Mouse (Mus musculus) MEL (cell line): Measurements from ENCODE around the gene Rxrb. TPM values are rescaled to one million over a fixed set of nuclear protein-coding genes. Genes with fewer than 3 reads are reported as not detected.

Experiments used
- DNase-seq: peaks from one replicate; pipeline ENCODE4 v3.0.0; 2011; ENCODE audit warnings: low read depth, low spot score
- H3K27ac ChIP-seq: 2 replicates; pipeline ENCODE4 v1.5.1; 2012; ENCODE audit warnings: low read depth, mild to moderate bottlenecking, control low read depth, low read length, moderate library complexity; ENCODE audit not compliant: control insufficient read depth
- H3K27me3 ChIP-seq, 2 experiments: fragments of 150-350 bp in 1 of 2; sonication (generic) in 1 of 2; 2 replicates each; pipeline ENCODE4 v1.6.1; 2012; ENCODE audit warnings: low read length in 2 of 2, mild to moderate bottlenecking in 2 of 2, improper control_type of control experiment in 1 of 2, moderate library complexity in 1 of 2; ENCODE audit not compliant: insufficient read depth in 2 of 2, control insufficient read depth in 1 of 2
- H3K36me3 ChIP-seq, 2 experiments: 2 replicates each; pipeline ENCODE4 v1.6.1; 2012 to 2014; ENCODE audit warnings: low read length in 2 of 2, improper control_type of control experiment in 1 of 2, inconsistent platforms in 1 of 2, mild to moderate bottlenecking in 1 of 2; ENCODE audit not compliant: insufficient read depth in 2 of 2, control insufficient read depth in 1 of 2
- H3K4me1 ChIP-seq, 2 experiments: fragments of 150-350 bp in 1 of 2; sonication (generic) in 1 of 2; 2 replicates each; pipeline ENCODE4 v1.6.1; 2012; ENCODE audit warnings: low read length in 2 of 2, improper control_type of control experiment in 1 of 2, mild to moderate bottlenecking in 1 of 2; ENCODE audit not compliant: insufficient read depth in 2 of 2, control insufficient read depth in 1 of 2
- H3K4me3 ChIP-seq, 2 experiments: fragments of 150-350 bp in 1 of 2; sonication (generic) in 1 of 2; 2 replicates each; pipeline ENCODE4 v1.5.1; 2012; ENCODE audit warnings: low read depth in 2 of 2, low read length in 2 of 2, mild to moderate bottlenecking in 2 of 2, moderate library complexity in 2 of 2, control low read depth in 1 of 2, improper control_type of control experiment in 1 of 2; ENCODE audit not compliant: control insufficient read depth in 1 of 2, insufficient read depth in 1 of 2
- H3K79me2 ChIP-seq: 2 replicates; pipeline ENCODE4 v1.6.1; 2012; ENCODE audit warnings: mild to moderate bottlenecking, low read length, moderate library complexity; ENCODE audit not compliant: control insufficient read depth, poor library complexity, insufficient read depth
- H3K9ac ChIP-seq: 2 replicates; pipeline ENCODE4 v1.6.1; 2012; ENCODE audit warnings: low read depth, mild to moderate bottlenecking, control low read depth, low read length, moderate library complexity; ENCODE audit not compliant: control insufficient read depth, poor library complexity, severe bottlenecking
- H3K9me3 ChIP-seq: fragments of 150-350 bp; sonication (generic); replicated peaks from 2 replicates; pipeline ENCODE4 v1.6.1; 2012; ENCODE audit warnings: mild to moderate bottlenecking, low read length, improper control_type of control experiment, moderate library complexity; ENCODE audit not compliant: insufficient read depth
- BHLHE40 ChIP-seq: IDR thresholded peaks from 2 replicates; pipeline ENCODE4 v1.6.1; 2012; ENCODE audit warnings: low read depth, mild to moderate bottlenecking, inconsistent platforms, low read length, improper control_type of control experiment, borderline replicate concordance
- CHD1 ChIP-seq: IDR thresholded peaks from 2 replicates; pipeline ENCODE4 v1.6.1; 2012; ENCODE audit warnings: low read depth, mild to moderate bottlenecking, inconsistent platforms, low read length, improper control_type of control experiment
- CHD2 ChIP-seq: IDR thresholded peaks from 2 replicates; pipeline ENCODE4 v1.6.1; 2011; ENCODE audit warnings: low read length, improper control_type of control experiment
- E2F4 ChIP-seq: IDR thresholded peaks from 2 replicates; pipeline ENCODE4 v1.6.1; 2011; ENCODE audit warnings: low read depth, low read length, improper control_type of control experiment, borderline replicate concordance
- ELF1 ChIP-seq: IDR thresholded peaks from 2 replicates; pipeline ENCODE4 v1.6.1; 2014; ENCODE audit warnings: low read depth, mild to moderate bottlenecking, inconsistent platforms, low read length, improper control_type of control experiment, moderate library complexity
- ETS1 ChIP-seq: IDR thresholded peaks from 2 replicates; pipeline ENCODE4 v1.6.1; 2012; ENCODE audit warnings: low read depth, mild to moderate bottlenecking, inconsistent platforms, low read length, improper control_type of control experiment, moderate library complexity
- GATA1 ChIP-seq: IDR thresholded peaks from 2 replicates; pipeline ENCODE4 v1.6.1; 2011; ENCODE audit warnings: low read depth, low read length, improper control_type of control experiment
- MYB ChIP-seq: IDR thresholded peaks from 2 replicates; pipeline ENCODE4 v1.6.1; 2011; ENCODE audit warnings: mild to moderate bottlenecking, low read depth, low read length, improper control_type of control experiment
- POLR2A ChIP-seq, 2 experiments: IDR thresholded peaks; 2 replicates each; pipeline ENCODE4 v1.6.1; 2011 to 2012; ENCODE audit warnings: low read length in 2 of 2, mild to moderate bottlenecking in 2 of 2, control low read depth in 1 of 2, improper control_type of control experiment in 1 of 2, low read depth in 1 of 2, moderate library complexity in 1 of 2; ENCODE audit not compliant: control insufficient read depth in 1 of 2, insufficient read depth in 1 of 2, poor library complexity in 1 of 2
- POLR2AphosphoS5 ChIP-seq: IDR thresholded peaks from 2 replicates; pipeline ENCODE4 v1.6.1; 2012; ENCODE audit warnings: low read depth, borderline replicate concordance, mild to moderate bottlenecking, inconsistent platforms, low read length, moderate library complexity, mixed read lengths
- RCOR1 ChIP-seq: IDR thresholded peaks from 2 replicates; pipeline ENCODE4 v1.6.1; 2012; ENCODE audit warnings: low read depth, mild to moderate bottlenecking, inconsistent platforms, low read length, improper control_type of control experiment
- SIN3A ChIP-seq: IDR thresholded peaks from 2 replicates; pipeline ENCODE4 v1.6.1; 2012; ENCODE audit warnings: low read length, improper control_type of control experiment, inconsistent platforms
- SMC3 ChIP-seq: IDR thresholded peaks from 2 replicates; pipeline ENCODE4 v1.6.1; 2011; ENCODE audit warnings: low read depth, low read length, improper control_type of control experiment
- TAL1 ChIP-seq: IDR thresholded peaks from 2 replicates; pipeline ENCODE4 v1.6.1; 2012; ENCODE audit warnings: mild to moderate bottlenecking, inconsistent platforms, low read length, moderate library complexity, mixed read lengths
- UBTF ChIP-seq: IDR thresholded peaks from 2 replicates; pipeline ENCODE4 v1.6.1; 2012; ENCODE audit warnings: low read depth, mild to moderate bottlenecking, inconsistent platforms, low read length, improper control_type of control experiment, moderate library complexity, borderline replicate concordance; ENCODE audit not compliant: insufficient read depth
- USF1 ChIP-seq: IDR thresholded peaks from 2 replicates; pipeline ENCODE4 v1.6.1; 2014; ENCODE audit warnings: low read depth, mild to moderate bottlenecking, inconsistent platforms, low read length, improper control_type of control experiment, moderate library complexity
- USF2 ChIP-seq, 2 experiments: IDR thresholded peaks; 2 replicates each; pipeline ENCODE4 v1.6.1; 2011 to 2012; ENCODE audit warnings: improper control_type of control experiment in 2 of 2, low read length in 2 of 2, borderline replicate concordance in 1 of 2, inconsistent platforms in 1 of 2, low read depth in 1 of 2, mild to moderate bottlenecking in 1 of 2; ENCODE audit not compliant: insufficient read depth in 1 of 2
- ZC3H11A ChIP-seq: IDR thresholded peaks from 2 replicates; pipeline ENCODE4 v1.6.1; 2012; ENCODE audit warnings: low read depth, mild to moderate bottlenecking, inconsistent platforms, low read length, improper control_type of control experiment
- ZMIZ1 ChIP-seq: IDR thresholded peaks from 2 replicates; pipeline ENCODE4 v1.6.1; 2012; ENCODE audit warnings: low read depth, mild to moderate bottlenecking, inconsistent platforms, low read length, improper control_type of control experiment, moderate library complexity
- ZNF384 ChIP-seq: IDR thresholded peaks from 2 replicates; pipeline ENCODE4 v1.6.1; 2012; ENCODE audit warnings: low read depth, mild to moderate bottlenecking, inconsistent platforms, low read length, improper control_type of control experiment
- polyA plus RNA-seq, 2 experiments: library from polyadenylated mRNA; stranded (reverse) in 1 of 2; unstranded in 1 of 2; fragments of >175 nt in 1 of 2; fragments of >200 nt in 1 of 2; gene quantifications; 2 replicates each; pipeline versions ENCODE4 v1.2.1 to v1.2.4; 2012; ENCODE audit warnings: low replicate concordance in 2 of 2, low read depth in 1 of 2; ENCODE audit not compliant: insufficient read length in 2 of 2, insufficient read depth in 1 of 2, missing spikeins in 1 of 2
- total RNA-seq: library from RNA; depleted of rRNA; stranded (reverse); fragments of 300-350 nt; gene quantifications from 2 replicates; pipeline ENCODE4 v1.2.3, GENCODE M21; 2012

Rxrb gene
- total and polyA plus RNA-seq, 3 experiments = 37.6 to 63.4 TPM; not detected in 1

DNA sequence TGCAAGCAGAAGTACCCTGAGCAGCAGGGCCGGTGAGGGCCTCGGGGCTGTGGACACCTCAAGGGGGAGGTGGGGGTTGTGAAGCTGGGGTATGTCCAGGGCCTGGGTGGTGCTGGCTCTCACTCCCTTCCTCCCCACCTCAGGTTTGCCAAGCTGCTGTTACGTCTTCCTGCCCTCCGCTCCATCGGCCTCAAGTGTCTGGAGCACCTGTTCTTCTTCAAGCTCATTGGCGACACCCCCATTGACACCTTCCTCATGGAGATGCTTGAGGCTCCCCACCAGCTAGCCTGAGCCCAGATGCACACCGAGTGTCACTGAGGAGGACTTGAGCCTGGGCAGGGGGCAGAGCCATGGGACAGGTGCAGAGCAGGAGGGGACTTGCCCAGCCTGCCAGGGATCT lies 5.6 kb downstream of the Rxrb start:
- DNase-seq = no peak
- peaks cover 2 to 6% of the 10 kb centered on the region in 2 experiments; a peak in 3 of 4 replicates for H3K36me3 ChIP-seq
- peaks cover 15% of the 10 kb centered on the region for H3K79me2 ChIP-seq
- TF ChIP-seq ZNF384 (no peak), USF2 (IDR thresholded peaks at IDR 0.05; ENCODE audit: borderline replicate concordance in 1 of 2, insufficient read depth in 1 of 2, low read depth in 1 of 2, low read length in 2 of 2) (no peak), POLR2A (IDR thresholded peaks at IDR 0.05; ENCODE audit: control insufficient read depth in 1 of 2, insufficient read depth in 1 of 2, low read depth in 1 of 2, low read length in 2 of 2, poor library complexity in 1 of 2) (no peak), UBTF (no peak), POLR2AphosphoS5 (no peak), BHLHE40 (no peak), USF1 (no peak), ZC3H11A (no peak), CHD2 (no peak), ZMIZ1 (no peak), MYB (no peak), ELF1 (no peak), RCOR1 (no peak), TAL1 (no peak)
- no peaks in the 10 kb centered on the region for H3K27me3 ChIP-seq
- no peak overlapping the region for H3K27ac ChIP-seq
- H3K9ac ChIP-seq = no peak overlapping the region
- no peak overlapping the region for H3K4me3 ChIP-seq
- H3K4me1 ChIP-seq = peaks cover 2 to 10% of the 10 kb centered on the region in 2 experiments; a peak in 3 of 4 replicates
- no peaks in the 10 kb centered on the region for H3K9me3 ChIP-seq

DNA sequence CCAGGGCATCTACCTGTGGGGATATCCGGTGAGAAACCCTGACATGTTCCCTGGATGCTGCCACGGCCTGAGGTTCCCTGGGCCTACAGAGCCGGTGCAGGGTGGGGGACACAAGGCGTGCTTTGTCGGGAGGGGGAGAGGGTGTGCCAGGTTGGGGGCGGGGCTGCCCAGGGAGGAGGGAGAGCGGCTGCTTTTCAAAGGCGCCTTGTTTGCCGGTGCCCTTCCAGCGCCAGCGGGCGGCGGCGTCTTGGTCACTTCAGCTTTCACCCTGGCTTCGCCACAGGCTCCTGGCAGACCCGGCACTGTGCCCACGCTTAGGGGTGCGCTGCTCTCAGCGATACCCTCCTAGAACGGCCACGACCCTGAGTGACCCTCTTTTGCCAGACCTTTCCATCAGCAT lies 6.8 kb downstream of the Rxrb start:
- peaks cover 2% of the 10 kb centered on the region in 2 experiments; a peak in 3 of 4 replicates for H3K36me3 ChIP-seq
- no peak overlapping the region for H3K4me3 ChIP-seq
- no peaks in the 10 kb centered on the region for H3K9me3 ChIP-seq
- H3K79me2 ChIP-seq = peaks cover 3% of the 10 kb centered on the region; the same call in 1 of the 2 replicates
- peaks cover 0 to 5% of the 10 kb centered on the region in 2 experiments; a peak in 2 of 4 replicates for H3K4me1 ChIP-seq
- no peak overlapping the region for H3K9ac ChIP-seq
- H3K27me3 ChIP-seq = no peaks in the 10 kb centered on the region
- no peak overlapping the region for H3K27ac ChIP-seq
- no peak for TF ChIP-seq TAL1
- no peak for TF ChIP-seq ETS1
- no peak for TF ChIP-seq ZNF384
- no peak for TF ChIP-seq E2F4
- no peak for TF ChIP-seq SMC3
- no peak for TF ChIP-seq GATA1
- no peak for TF ChIP-seq SIN3A
- no peak for TF ChIP-seq CHD1
- TF ChIP-seq, all 39 proteins: peak for 0
- DNase-seq = no peak
